Mouse (Mus musculus): ENCODE data around the gene Alg9. TPM values are rescaled to one million over a fixed set of nuclear protein-coding genes. Genes with fewer than 3 reads are reported as not detected.

Alg9 gene
- polyA plus RNA-seq, 1 experiment from 2014 or later = 35.9 TPM

- H3K4me3 ChIP-seq (replicated peaks) = peak overlapping the region; percentile 60
- H3K27me3 ChIP-seq = no peaks in the 10 kb centered on the region
- peaks cover 16% of the 10 kb centered on the region for H3K36me3 ChIP-seq
- H3K27ac ChIP-seq = peak overlapping the region; percentile 95
- H3K4me1 ChIP-seq = peaks cover 21% of the 10 kb centered on the region
- H3K4me2 ChIP-seq = peak overlapping the region; percentile 74
- no peaks in the 10 kb centered on the region for H3K9me3 ChIP-seq (replicated peaks)
- peak overlapping the region; percentile 51 for H3K9ac ChIP-seq
- ATAC-seq (replicated peaks; ENCODE audit: low FRiP score) = no peak; the same call in 1 of the 2 replicates
- 7% methylated on average over 17 of the region's 17 CpGs for WGBS
These were observed 7.2 kb upstream of the Alg9 start for GRCm38 (mm10) chr9:50767531-50768106.

- H3K9ac ChIP-seq = peak within 1 kb of the TSS; percentile 51
- H3K27ac ChIP-seq = peak within 1 kb of the TSS; percentile 95
- H3K27me3 ChIP-seq = no peaks in the 10 kb centered on the region
- peaks cover 21% of the 10 kb centered on the region for H3K4me1 ChIP-seq
- H3K9me3 ChIP-seq (replicated peaks) = no peaks in the 10 kb centered on the region
- peaks cover 16% of the 10 kb centered on the region for H3K36me3 ChIP-seq
- H3K4me3 ChIP-seq (replicated peaks) = peak within 1 kb of the TSS; percentile 60
- peak within 1 kb of the TSS; percentile 74 for H3K4me2 ChIP-seq
- 3% methylated on average over 59 of the region's 59 CpGs for WGBS
- peak; percentile 98 for ATAC-seq (replicated peaks; ENCODE audit: low FRiP score)
These were observed 6.5 kb upstream of the Alg9 start, which contains the start of gene Fdxacb1 for GRCm38 (mm10) chr9:50768107-50769002. TSS of gene Fdxacb1 (plus strand) at chr9:50768236.

- Histone ChIP-seq H3K4me1 (peaks cover 31% of the 10 kb centered on the region), H3K27me3 (no peaks in the 10 kb centered on the region), H3K9ac (no peak overlapping the region), H3K4me2 (no peak overlapping the region), H3K4me3 (replicated peaks) (no peak overlapping the region), H3K9me3 (replicated peaks) (no peaks in the 10 kb centered on the region), H3K27ac (no peak overlapping the region), H3K36me3 (peaks cover 11% of the 10 kb centered on the region)
- ATAC-seq (replicated peaks; ENCODE audit: low FRiP score) = no peak
- 94% methylated on average over 2 of the region's 2 CpGs for WGBS
These were observed 4.8 kb upstream of the Alg9 start for GRCm38 (mm10) chr9:50770011-50770410.

- peaks cover 23% of the 10 kb centered on the region for H3K36me3 ChIP-seq
- ATAC-seq (replicated peaks; ENCODE audit: low FRiP score) = no peak
- H3K9me3 ChIP-seq (replicated peaks) = no peaks in the 10 kb centered on the region
- peaks cover 26% of the 10 kb centered on the region for H3K4me1 ChIP-seq
- peak overlapping the region; percentile 94 for H3K4me3 ChIP-seq (replicated peaks)
- 56% methylated on average over 4 of the region's 4 CpGs for WGBS
- H3K27me3 ChIP-seq = no peaks in the 10 kb centered on the region
- no peak overlapping the region for H3K27ac ChIP-seq
- peak overlapping the region; percentile 90 for H3K4me2 ChIP-seq
- H3K9ac ChIP-seq = peak overlapping the region; percentile 94; the same call in 1 of the 2 replicates
These were observed 775 bp upstream of the Alg9 start for GRCm38 (mm10) chr9:50774026-50774462.

GRCm38 (mm10) chr9:50775662-50776126, 875 bp downstream of the Alg9 start:
- Histone ChIP-seq H3K4me1 (peaks cover 19% of the 10 kb centered on the region), H3K4me3 (replicated peaks) (peak overlapping the region; percentile 94), H3K36me3 (peaks cover 39% of the 10 kb centered on the region), H3K4me2 (peak overlapping the region; percentile 90), H3K27me3 (no peaks in the 10 kb centered on the region), H3K9me3 (replicated peaks) (no peaks in the 10 kb centered on the region), H3K9ac (peak overlapping the region; percentile 94), H3K27ac (peak overlapping the region; percentile 81)
- under 1% methylated on average over 30 of the region's 30 CpGs for whole genome bisulfite sequencing
- ATAC-seq (replicated peaks; ENCODE audit: low FRiP score) = peak; percentile 41

GRCm38 (mm10) chr9:50776162-50776760, 1.4 kb downstream of the Alg9 start:
- Histone ChIP-seq H3K4me3 (replicated peaks) (peak overlapping the region; percentile 94), H3K9ac (peak overlapping the region; percentile 94), H3K9me3 (replicated peaks) (no peaks in the 10 kb centered on the region), H3K27me3 (no peaks in the 10 kb centered on the region), H3K36me3 (peaks cover 44% of the 10 kb centered on the region), H3K4me2 (peak overlapping the region; percentile 90), H3K27ac (no peak overlapping the region), H3K4me1 (peaks cover 19% of the 10 kb centered on the region)
- no peak for ATAC-seq (replicated peaks; ENCODE audit: low FRiP score)
- WGBS = 55% methylated on average over 11 of the region's 11 CpGs

- Histone ChIP-seq H3K4me2 (no peak overlapping the region), H3K36me3 (peaks cover 91% of the 10 kb centered on the region), H3K27ac (no peak overlapping the region), H3K4me3 (replicated peaks) (no peak overlapping the region), H3K4me1 (no peaks in the 10 kb centered on the region), H3K9me3 (replicated peaks) (no peaks in the 10 kb centered on the region), H3K9ac (no peak overlapping the region), H3K27me3 (no peaks in the 10 kb centered on the region)
- no peak for ATAC-seq (replicated peaks; ENCODE audit: low FRiP score)
- 82% methylated on average over 2 of the region's 2 CpGs for WGBS
These were observed 7.3 kb downstream of the Alg9 start for GRCm38 (mm10) chr9:50782155-50782554.

- Histone ChIP-seq H3K36me3 (peaks cover 69% of the 10 kb centered on the region), H3K9me3 (replicated peaks) (no peaks in the 10 kb centered on the region), H3K27ac (no peak overlapping the region), H3K9ac (no peak overlapping the region), H3K4me2 (no peak overlapping the region), H3K4me1 (no peaks in the 10 kb centered on the region), H3K27me3 (no peaks in the 10 kb centered on the region), H3K4me3 (replicated peaks) (no peak overlapping the region)
- 83% methylated on average over 3 of the region's 3 CpGs for WGBS
- ATAC-seq (replicated peaks; ENCODE audit: low FRiP score) = no peak
These were observed 20.4 kb downstream of the Alg9 start for GRCm38 (mm10) chr9:50795266-50795665.

- Histone ChIP-seq H3K4me1 (no peaks in the 10 kb centered on the region), H3K4me2 (no peak overlapping the region), H3K36me3 (peaks cover 69% of the 10 kb centered on the region), H3K9me3 (replicated peaks) (no peaks in the 10 kb centered on the region), H3K4me3 (replicated peaks) (no peak overlapping the region), H3K27me3 (no peaks in the 10 kb centered on the region), H3K9ac (no peak overlapping the region), H3K27ac (no peak overlapping the region)
- WGBS = 83% methylated on average over 8 of the region's 8 CpGs
- ATAC-seq (replicated peaks; ENCODE audit: low FRiP score) = no peak
These were observed 22.0 kb downstream of the Alg9 start for GRCm38 (mm10) chr9:50796776-50797175.

- Histone ChIP-seq H3K9ac (no peak overlapping the region), H3K27me3 (no peaks in the 10 kb centered on the region), H3K4me2 (no peak overlapping the region), H3K9me3 (replicated peaks) (no peaks in the 10 kb centered on the region), H3K27ac (no peak overlapping the region), H3K36me3 (peaks cover 68% of the 10 kb centered on the region), H3K4me1 (no peaks in the 10 kb centered on the region), H3K4me3 (replicated peaks) (no peak overlapping the region)
- ATAC-seq (replicated peaks; ENCODE audit: low FRiP score) = no peak
- 93% methylated on average over 7 of the region's 7 CpGs for WGBS
These were observed 22.8 kb downstream of the Alg9 start for GRCm38 (mm10) chr9:50797641-50798040.

GRCm38 (mm10) chr9:50798368-50798767, 23.5 kb downstream of the Alg9 start:
- Histone ChIP-seq H3K9me3 (replicated peaks) (no peaks in the 10 kb centered on the region), H3K36me3 (peaks cover 71% of the 10 kb centered on the region), H3K4me3 (replicated peaks) (no peak overlapping the region), H3K27me3 (no peaks in the 10 kb centered on the region), H3K4me1 (no peaks in the 10 kb centered on the region), H3K27ac (no peak overlapping the region), H3K4me2 (no peak overlapping the region), H3K9ac (no peak overlapping the region)
- 87% methylated on average over 5 of the region's 5 CpGs for WGBS
- ATAC-seq (replicated peaks; ENCODE audit: low FRiP score) = no peak

GRCm38 (mm10) chr9:50800985-50801384, 26.2 kb downstream of the Alg9 start:
- no peaks in the 10 kb centered on the region for H3K4me1 ChIP-seq
- H3K4me2 ChIP-seq = no peak overlapping the region
- no peak overlapping the region for H3K9ac ChIP-seq
- no peaks in the 10 kb centered on the region for H3K27me3 ChIP-seq
- peak; percentile 54; the same call in 1 of the 2 replicates for ATAC-seq (replicated peaks; ENCODE audit: low FRiP score)
- peaks cover 74% of the 10 kb centered on the region for H3K36me3 ChIP-seq
- WGBS = 62% methylated on average over 2 of the region's 2 CpGs
- H3K9me3 ChIP-seq (replicated peaks) = no peaks in the 10 kb centered on the region
- H3K27ac ChIP-seq = no peak overlapping the region
- H3K4me3 ChIP-seq (replicated peaks) = no peak overlapping the region

Data from kidney, embryonic 15.5 days (tissue).